Mouse (Mus musculus): ENCODE data around the gene Exosc1.
"Not testable (repeated sequence)": the region's sequence is repeated elsewhere in the genome, so short reads cannot be mapped to it uniquely, and the experiment has no call there.

Exosc1 gene

GRCm38 (mm10) chr19:41933179-41934086 is at the start of gene Exosc1, which contains the start of gene Zdhhc16:
Gene Exosc1, minus strand, starts transcription at chr19:41933423.
Gene Zdhhc16, plus strand, starts transcription at chr19:41933480.
- DNase-seq (ENCODE audit: extremely low spot score, low spot score): peak; percentile 97

- no peak for DNase-seq (ENCODE audit: extremely low spot score, low spot score)
Measured at GRCm38 (mm10) chr19:41982791-41983150, 49.5 kb upstream of the Exosc1 start.

- peak; percentile 70 for DNase-seq (ENCODE audit: extremely low spot score, low spot score)
Measured at GRCm38 (mm10) chr19:41981931-41982790, 48.9 kb upstream of the Exosc1 start.

GRCm38 (mm10) chr19:41981595-41981927 is 48.3 kb upstream of the Exosc1 start, which contains the start of gene Ubtd1:
Gene Ubtd1, plus strand, starts transcription at chr19:41981763.
- no peak for DNase-seq (ENCODE audit: extremely low spot score, low spot score)

GRCm38 (mm10) chr19:41980819-41981594 is 47.8 kb upstream of the Exosc1 start, which contains the start of gene Mms19:
Gene Mms19, minus strand, starts transcription at chr19:41981157.
- peak; percentile 99 for DNase-seq (ENCODE audit: extremely low spot score, low spot score)

- DNase-seq (ENCODE audit: extremely low spot score, low spot score): no peak
Measured at GRCm38 (mm10) chr19:41980422-41980818, 47.2 kb upstream of the Exosc1 start.

GRCm38 (mm10) chr19:41973891-41974794 is 40.9 kb upstream of the Exosc1 start:
- no peak for DNase-seq (ENCODE audit: extremely low spot score, low spot score)

GRCm38 (mm10) chr19:41969618-41970017 is 36.4 kb upstream of the Exosc1 start:
- no peak for DNase-seq (ENCODE audit: extremely low spot score, low spot score)

- DNase-seq (ENCODE audit: extremely low spot score, low spot score): no peak
Measured at GRCm38 (mm10) chr19:41953574-41953973, 20.4 kb upstream of the Exosc1 start.

- DNase-seq (ENCODE audit: extremely low spot score, low spot score): no peak
Measured at GRCm38 (mm10) chr19:41952287-41952686, 19.1 kb upstream of the Exosc1 start.

- DNase-seq (ENCODE audit: extremely low spot score, low spot score): no peak
Measured at GRCm38 (mm10) chr19:41943841-41944240, 10.6 kb upstream of the Exosc1 start.

- DNase-seq (ENCODE audit: extremely low spot score, low spot score): no peak
Measured at GRCm38 (mm10) chr19:41938539-41938938, 5.3 kb upstream of the Exosc1 start.

- no peak for DNase-seq (ENCODE audit: extremely low spot score, low spot score)
Measured at GRCm38 (mm10) chr19:41935921-41936320, 2.7 kb upstream of the Exosc1 start.

- no peak for DNase-seq (ENCODE audit: extremely low spot score, low spot score)
Measured at GRCm38 (mm10) chr19:41934124-41934523, 901 bp upstream of the Exosc1 start.

- peak; percentile 27 for DNase-seq (ENCODE audit: extremely low spot score, low spot score)
Measured at GRCm38 (mm10) chr19:41932686-41933085, 537 bp downstream of the Exosc1 start.

GRCm38 (mm10) chr19:41920412-41921067 is 12.7 kb downstream of the Exosc1 start:
- no peak for DNase-seq (ENCODE audit: extremely low spot score, low spot score)

- DNase-seq (ENCODE audit: extremely low spot score, low spot score): no peak
Measured at GRCm38 (mm10) chr19:41919471-41919870, 13.8 kb downstream of the Exosc1 start.

GRCm38 (mm10) chr19:41916853-41917252 is 16.4 kb downstream of the Exosc1 start:
- no peak for DNase-seq (ENCODE audit: extremely low spot score, low spot score)

- DNase-seq (ENCODE audit: extremely low spot score, low spot score): no peak
Measured at GRCm38 (mm10) chr19:41915294-41915693, 17.9 kb downstream of the Exosc1 start.

GRCm38 (mm10) chr19:41914592-41914882 is 18.7 kb downstream of the Exosc1 start:
- not testable (repeated sequence) for DNase-seq (ENCODE audit: extremely low spot score, low spot score)

Data from neural tube, embryonic 10.5 days (tissue).